Mouse (Mus musculus): ENCODE data around the gene Napsa.

- no peak for TF ChIP-seq GATA1 (IDR thresholded peaks at IDR 0.05; ENCODE audit: borderline replicate concordance, low read length)
- peak; percentile 100 for TF ChIP-seq FLI1 (IDR thresholded peaks at IDR 0.05; ENCODE audit: low read length)
These were observed 18.4 kb upstream of the Napsa start, which contains the start of gene Nr1h2 for GRCm38 (mm10) chr7:44553826-44554225.
